Mouse (Mus musculus) embryo, embryonic 11.5 days (tissue): Measurements from ENCODE around the gene Grsf1.

ENCODE experiments used
- DNase-seq: peaks from one replicate; pipeline ENCODE4 v3.0.0-alpha.2; 2012; ENCODE audit warnings: low read depth, low spot score

Grsf1 gene

GRCm38 (mm10) chr5:88630883-88631282, 45.1 kb downstream of the Grsf1 start:
- no peak for DNase-seq

- DNase-seq = no peak
Measured at GRCm38 (mm10) chr5:88629987-88630386, 46.0 kb downstream of the Grsf1 start.

GRCm38 (mm10) chr5:88629125-88629524, 46.8 kb downstream of the Grsf1 start:
- no peak for DNase-seq

- no peak for DNase-seq
Measured at GRCm38 (mm10) chr5:88627545-88627944, 48.4 kb downstream of the Grsf1 start.

- no peak for DNase-seq
Measured at GRCm38 (mm10) chr5:88616988-88617387, 59.0 kb downstream of the Grsf1 start.

GRCm38 (mm10) chr5:88614129-88614528, 61.8 kb downstream of the Grsf1 start:
- DNase-seq = no peak
